In genomic region chr2:102038895-102039667, GRCm38 (mm10) we compare ENCODE assay signal across 7 mouse cellular contexts.
DNase-seq lines count a peak whose midpoint lies in the region; ATAC-seq and TF ChIP-seq lines count a peak whose summit lies in the region.

No protein-coding gene starts in this region.

- no peak for TF ChIP-seq POLR2A in bone marrow macrophage, adult 2 months (IDR thresholded peaks at IDR 0.05; ENCODE audit: borderline replicate concordance, low read depth, low read length)

- DNase-seq in lung, postnatal 36 days, result peak; percentile 34
- no peak for DNase-seq in lung, postnatal 10 days
- DNase-seq in thymus, postnatal 14 days, result peak; percentile 84
- DNase-seq in cerebellum, postnatal 4 days (ENCODE audit: low spot score in 2 of 2), result no peak

- no peaks in the 10 kb centered on the region for H3K9me3 ChIP-seq in limb, embryonic 15.5 days

- 78% methylated on average over 7 of the region's 7 CpGs for WGBS in limb, embryonic 15.5 days

- no peak for TF ChIP-seq CTCF in bone marrow macrophage, adult 2 months (IDR thresholded peaks at IDR 0.05; ENCODE audit: low read depth, low read length)

- H3K4me2 ChIP-seq in limb, embryonic 15.5 days, result no peak overlapping the region

- peak overlapping the region; percentile 72 for H3K27ac ChIP-seq in bone marrow macrophage, adult 2 months (ENCODE audit: insufficient read depth, low read depth, low read length)
- 0 out of 2 replicates have a peak overlapping the region, but pooled peaks have one; percentile 5 for H3K27ac ChIP-seq in limb, embryonic 15.5 days

- H3K4me1 ChIP-seq in bone marrow macrophage, adult 2 months (ENCODE audit: control insufficient read depth, insufficient read depth, low read length), result peaks cover 47% of the 10 kb centered on the region
- H3K4me1 ChIP-seq in limb, embryonic 15.5 days, result peaks cover 27% of the 10 kb centered on the region

- 0 out of 2 replicates have a peak, but pooled peaks cover 3% of the 10 kb centered on the region for H3K36me3 ChIP-seq in limb, embryonic 15.5 days

- no peaks in the 10 kb centered on the region for H3K27me3 ChIP-seq in limb, embryonic 15.5 days

- ATAC-seq in limb, embryonic 15.5 days (ENCODE audit: insufficient number of reproducible peaks, low FRiP score, low TSS enrichment, low read depth), result no peak
- ATAC-seq in erythroid progenitor cell, adult 5-6 weeks (replicated peaks; ENCODE audit: low FRiP score, poor library complexity, severe bottlenecking), result no peak

- no peak overlapping the region for H3K9ac ChIP-seq in limb, embryonic 15.5 days

- H3K4me3 ChIP-seq in bone marrow macrophage, adult 2 months (ENCODE audit: insufficient read depth, low read length), result no peak overlapping the region
- H3K4me3 ChIP-seq in limb, embryonic 15.5 days, result no peak overlapping the region

Comparison
In these comparisons a context has a peak if more than half of its experiments do, and no peak if none do; other contexts are left out.
1. DNase-seq: peak in lung, postnatal 36 days (single experiment) and thymus, postnatal 14 days (single experiment); none in lung, postnatal 10 days (single experiment) and cerebellum, postnatal 4 days (0 of 2).